Mouse (Mus musculus) kidney, postnatal 10 days (tissue): ENCODE results near the gene Ppp4r4.
"Not testable (repeated sequence)": the region's sequence is repeated elsewhere in the genome, so short reads cannot be mapped to it uniquely, and the experiment has no call there.

Experiments used
- DNase-seq: peaks from one replicate; pipeline ENCODE4 v3.0.0; 2021; ENCODE audit warnings: mixed read lengths

Gene Ppp4r4

GRCm38 (mm10) chr12:103532020-103532648 is at the start of gene Ppp4r4:
Gene Ppp4r4 (plus strand): TSS chr12:103532283.
- peak; percentile 96 for DNase-seq

GRCm38 (mm10) chr12:103482781-103483180 is 49.3 kb upstream of the Ppp4r4 start:
- DNase-seq, result no peak

GRCm38 (mm10) chr12:103484200-103484972 is 47.7 kb upstream of the Ppp4r4 start:
- not testable (repeated sequence) for DNase-seq

GRCm38 (mm10) chr12:103486726-103487125 is 45.4 kb upstream of the Ppp4r4 start:
- no peak for DNase-seq

- DNase-seq, result no peak
These were observed 44.8 kb upstream of the Ppp4r4 start for GRCm38 (mm10) chr12:103487276-103487675.

GRCm38 (mm10) chr12:103487750-103488149 is 44.3 kb upstream of the Ppp4r4 start:
- no peak for DNase-seq

GRCm38 (mm10) chr12:103491091-103491730 is 40.9 kb upstream of the Ppp4r4 start:
- DNase-seq, result no peak

GRCm38 (mm10) chr12:103492767-103493166 is 39.3 kb upstream of the Ppp4r4 start:
- peak; percentile 84 for DNase-seq

- DNase-seq, result peak; percentile 69
These were observed 37.6 kb upstream of the Ppp4r4 start for GRCm38 (mm10) chr12:103494486-103494885.

GRCm38 (mm10) chr12:103498768-103499167 is 33.3 kb upstream of the Ppp4r4 start:
- DNase-seq, result no peak

GRCm38 (mm10) chr12:103499261-103499660 is 32.8 kb upstream of the Ppp4r4 start:
- no peak for DNase-seq

- DNase-seq, result no peak
These were observed 28.8 kb upstream of the Ppp4r4 start for GRCm38 (mm10) chr12:103503300-103503699.

GRCm38 (mm10) chr12:103504402-103504801 is 27.7 kb upstream of the Ppp4r4 start:
- no peak for DNase-seq

- no peak for DNase-seq
These were observed 23.7 kb upstream of the Ppp4r4 start for GRCm38 (mm10) chr12:103508346-103508745.

GRCm38 (mm10) chr12:103509893-103510292 is 22.2 kb upstream of the Ppp4r4 start:
- no peak for DNase-seq

- no peak for DNase-seq
These were observed 20.5 kb upstream of the Ppp4r4 start for GRCm38 (mm10) chr12:103511586-103511985.

- DNase-seq, result no peak
These were observed 19.0 kb upstream of the Ppp4r4 start for GRCm38 (mm10) chr12:103513039-103513438.

- no peak for DNase-seq
These were observed 18.6 kb upstream of the Ppp4r4 start for GRCm38 (mm10) chr12:103513451-103513871.

GRCm38 (mm10) chr12:103514354-103514753 is 17.7 kb upstream of the Ppp4r4 start:
- no peak for DNase-seq

GRCm38 (mm10) chr12:103515638-103516037 is 16.4 kb upstream of the Ppp4r4 start:
- DNase-seq, result no peak

GRCm38 (mm10) chr12:103518640-103519039 is 13.4 kb upstream of the Ppp4r4 start:
- no peak for DNase-seq

- peak; percentile 18 for DNase-seq
These were observed 1.5 kb upstream of the Ppp4r4 start for GRCm38 (mm10) chr12:103530596-103530995.

GRCm38 (mm10) chr12:103532649-103533395 is 739 bp downstream of the Ppp4r4 start:
- peak; percentile 54 for DNase-seq
